8 mouse cellular contexts compared by ENCODE assay signal in genomic region chr3:95905146-95905939, GRCm38 (mm10). TPM values are rescaled to one million over a fixed set of nuclear protein-coding genes. Genes with fewer than 3 reads are reported as not detected.
DNase-seq lines count a peak whose midpoint lies in the region; ATAC-seq and TF ChIP-seq lines count a peak whose summit lies in the region.

No protein-coding gene starts in this region.

- H3K9ac ChIP-seq in heart, postnatal 0 days (replicated peaks; ENCODE audit: low read depth, low read length): peak overlapping the region; percentile 70; the same call in 1 of the 2 replicates

- no peaks in the 10 kb centered on the region for H3K27me3 ChIP-seq in heart, postnatal 0 days (ENCODE audit: control insufficient read depth, insufficient read depth, low read length)

- peak overlapping the region; percentile 46 for H3K4me3 ChIP-seq in heart, postnatal 0 days (ENCODE audit: low read depth, low read length)

- H3K4me1 ChIP-seq in heart, postnatal 0 days (ENCODE audit: control insufficient read depth, insufficient read depth): peaks cover 26% of the 10 kb centered on the region

- DNase-seq in ovary, postnatal 36 days (ENCODE audit: low spot score): peak; percentile 56
- no peak for DNase-seq in ovary, postnatal 10 days (ENCODE audit: low spot score)
- peak; percentile 86 for DNase-seq in embryo, embryonic 11 days
- DNase-seq in heart, postnatal 0 days (ENCODE audit: low spot score): peak; percentile 35
- DNase-seq in layer of hippocampus, adult 8-10 months (ENCODE audit: low spot score in 2 of 2): peak; percentile 65 to 82
- peak; percentile 60 to 70 for DNase-seq in lung, postnatal 4 days
- DNase-seq in thymus, postnatal 14 days: peak; percentile 62
- DNase-seq in urinary bladder, postnatal 4 days (ENCODE audit: low spot score in 2 of 2): no peak

- peak; percentile 35 for ATAC-seq in heart, postnatal 0 days (ENCODE audit: insufficient read depth, low read depth)

- TF ChIP-seq EP300 in heart, postnatal 0 days (IDR thresholded peaks at IDR 0.05; ENCODE audit: low read depth): no peak

- peak overlapping the region; percentile 77 for H3K4me2 ChIP-seq in heart, postnatal 0 days (ENCODE audit: low read depth, low read length)

- H3K27ac ChIP-seq in heart, postnatal 0 days (ENCODE audit: low read depth): peak overlapping the region; percentile 86

- H3K36me3 ChIP-seq in heart, postnatal 0 days (replicated peaks; ENCODE audit: control insufficient read depth, insufficient read depth, low read length): no peaks in the 10 kb centered on the region

- under 1% methylated on average over 18 of the region's 18 CpGs for WGBS in heart, postnatal 0 days

- H3K9me3 ChIP-seq in heart, postnatal 0 days (replicated peaks; ENCODE audit: control insufficient read depth, low read length): no peaks in the 10 kb centered on the region

- TF ChIP-seq CTCF in heart, postnatal 0 days (IDR thresholded peaks at IDR 0.05; ENCODE audit: low read depth): no peak

RNA-seq across cellular contexts. Expression of gene Car14, which starts 0.9 kb away (rescaled TPM):
- 126 and 131 TPM in 2 replicates for total RNA-seq in heart, postnatal 0 days (2014; rRNA removed; ENCODE audit: low replicate concordance)
- 137 and 144 TPM in 2 replicates for polyA plus RNA-seq in heart, postnatal 0 days (2015; fragmentation: Nextera tagmentation; extraction: Ambion mirVana)
- total RNA-seq in layer of hippocampus, adult 8-10 months (2022): 10 to 100 TPM in 3 of 4 experiments, 1 to 10 TPM in 1; 9.8 to 14.4 (median 11.1) TPM

RNA-seq across cellular contexts. Expression of gene Aph1a, which starts 11.6 kb away (rescaled TPM):
- total RNA-seq in heart, postnatal 0 days (2014; rRNA removed; ENCODE audit: low replicate concordance): 121 and 138 TPM in 2 replicates
- polyA plus RNA-seq in heart, postnatal 0 days (2015; fragmentation: Nextera tagmentation; extraction: Ambion mirVana): 42.7 and 50.8 TPM in 2 replicates
- 10 to 100 TPM; 53.9 to 75.7 (median 70.1) TPM for total RNA-seq in layer of hippocampus, adult 8-10 months (2022)

RNA-seq across cellular contexts. Expression of gene BC028528, which starts 13.5 kb away (rescaled TPM):
- 5.3 and 41.9 TPM in 2 replicates for total RNA-seq in heart, postnatal 0 days (2014; rRNA removed; ENCODE audit: low replicate concordance)
- 38.0 and 39.2 TPM in 2 replicates for polyA plus RNA-seq in heart, postnatal 0 days (2015; fragmentation: Nextera tagmentation; extraction: Ambion mirVana)
- total RNA-seq in layer of hippocampus, adult 8-10 months (2022): 10 to 100 TPM in 1 of 4 experiments, 1 to 10 TPM in 3; 2.9 to 11.2 (median 5.9) TPM

RNA-seq across cellular contexts. Expression of gene Ciart, which starts 23.3 kb away (rescaled TPM):
- total RNA-seq in heart, postnatal 0 days (2014; rRNA removed; ENCODE audit: low replicate concordance): 2.3 and 7.3 TPM in 2 replicates
- polyA plus RNA-seq in heart, postnatal 0 days (2015; fragmentation: Nextera tagmentation; extraction: Ambion mirVana): 1.8 and 1.9 TPM in 2 replicates
- total RNA-seq in layer of hippocampus, adult 8-10 months (2022): 10 to 100 TPM; 13.7 to 30.2 (median 21.4) TPM

RNA-seq across cellular contexts. Expression of gene Anp32e, which starts 23.7 kb away (rescaled TPM):
- total RNA-seq in heart, postnatal 0 days (2014; rRNA removed; ENCODE audit: low replicate concordance): 25.9 and 33.5 TPM in 2 replicates
- polyA plus RNA-seq in heart, postnatal 0 days (2015; fragmentation: Nextera tagmentation; extraction: Ambion mirVana): 105 and 118 TPM in 2 replicates
- total RNA-seq in layer of hippocampus, adult 8-10 months (2022): 10 to 100 TPM; 68.6 to 95.5 (median 95.0) TPM

Comparison
In these comparisons a context has a peak if more than half of its experiments do, and no peak if none do; other contexts are left out.
1. DNase-seq: peak in ovary, postnatal 36 days (single experiment), embryo, embryonic 11 days (single experiment), heart, postnatal 0 days (single experiment), layer of hippocampus, adult 8-10 months (2 of 2), lung, postnatal 4 days (2 of 2) and thymus, postnatal 14 days (single experiment); none in ovary, postnatal 10 days (single experiment) and urinary bladder, postnatal 4 days (0 of 2).